Mouse (Mus musculus) megakaryocyte, embryonic 14.5 days (primary cell): ENCODE results near the gene Tomm34.

ENCODE experiments used
- FLI1 ChIP-seq: IDR thresholded peaks from 2 replicates; pipeline ENCODE4 v1.6.1; 2012; ENCODE audit warnings: low read length, inconsistent platforms, mixed read lengths
- GATA1 ChIP-seq: IDR thresholded peaks from 3 replicates; pipeline ENCODE4 v1.6.1; 2012; ENCODE audit warnings: mixed read lengths, low read length, inconsistent platforms, borderline replicate concordance

DNA sequence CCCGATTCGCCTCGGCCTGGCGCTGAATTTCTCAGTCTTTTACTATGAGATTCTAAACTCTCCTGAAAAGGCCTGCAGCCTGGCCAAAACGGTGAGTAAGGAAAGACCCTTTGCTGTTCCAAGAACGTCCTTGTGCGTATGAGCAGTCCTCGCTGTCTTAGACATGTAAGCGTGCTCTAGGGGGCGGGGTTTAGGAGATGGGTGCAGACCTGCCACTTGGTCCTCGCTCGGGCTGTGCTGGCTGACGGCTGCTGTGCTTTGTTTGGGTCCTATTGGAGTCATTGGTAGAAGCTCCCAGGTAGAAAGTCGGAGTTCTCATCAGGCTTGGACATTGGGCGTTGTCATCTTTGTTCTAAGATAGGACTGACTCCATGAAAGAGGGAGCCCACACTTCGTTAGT lies 55.7 kb downstream of the Tomm34 start:
- TF ChIP-seq GATA1 (no peak), FLI1 (no peak)
